Mouse (Mus musculus) MEL (cell line): ENCODE data around the gene Spaca9. TPM values are rescaled to one million over a fixed set of nuclear protein-coding genes. Genes with fewer than 3 reads are reported as not detected.

ENCODE experiments used
- DNase-seq: peaks from one replicate; pipeline ENCODE4 v3.0.0; 2011; ENCODE audit warnings: low read depth, low spot score
- H3K27ac ChIP-seq: 2 replicates; pipeline ENCODE4 v1.5.1; 2012; ENCODE audit warnings: low read depth, mild to moderate bottlenecking, control low read depth, low read length, moderate library complexity; ENCODE audit not compliant: control insufficient read depth
- H3K27me3 ChIP-seq, 2 experiments: fragments of 150-350 bp in 1 of 2; sonication (generic) in 1 of 2; 2 replicates each; pipeline ENCODE4 v1.6.1; 2012; ENCODE audit warnings: low read length in 2 of 2, mild to moderate bottlenecking in 2 of 2, improper control_type of control experiment in 1 of 2, moderate library complexity in 1 of 2; ENCODE audit not compliant: insufficient read depth in 2 of 2, control insufficient read depth in 1 of 2
- H3K36me3 ChIP-seq, 2 experiments: 2 replicates each; pipeline ENCODE4 v1.6.1; 2012 to 2014; ENCODE audit warnings: low read length in 2 of 2, improper control_type of control experiment in 1 of 2, inconsistent platforms in 1 of 2, mild to moderate bottlenecking in 1 of 2; ENCODE audit not compliant: insufficient read depth in 2 of 2, control insufficient read depth in 1 of 2
- H3K4me1 ChIP-seq, 2 experiments: fragments of 150-350 bp in 1 of 2; sonication (generic) in 1 of 2; 2 replicates each; pipeline ENCODE4 v1.6.1; 2012; ENCODE audit warnings: low read length in 2 of 2, improper control_type of control experiment in 1 of 2, mild to moderate bottlenecking in 1 of 2; ENCODE audit not compliant: insufficient read depth in 2 of 2, control insufficient read depth in 1 of 2
- H3K4me3 ChIP-seq, 2 experiments: fragments of 150-350 bp in 1 of 2; sonication (generic) in 1 of 2; 2 replicates each; pipeline ENCODE4 v1.5.1; 2012; ENCODE audit warnings: low read depth in 2 of 2, low read length in 2 of 2, mild to moderate bottlenecking in 2 of 2, moderate library complexity in 2 of 2, control low read depth in 1 of 2, improper control_type of control experiment in 1 of 2; ENCODE audit not compliant: control insufficient read depth in 1 of 2, insufficient read depth in 1 of 2
- H3K79me2 ChIP-seq: 2 replicates; pipeline ENCODE4 v1.6.1; 2012; ENCODE audit warnings: mild to moderate bottlenecking, low read length, moderate library complexity; ENCODE audit not compliant: control insufficient read depth, poor library complexity, insufficient read depth
- H3K9ac ChIP-seq: 2 replicates; pipeline ENCODE4 v1.6.1; 2012; ENCODE audit warnings: low read depth, mild to moderate bottlenecking, control low read depth, low read length, moderate library complexity; ENCODE audit not compliant: control insufficient read depth, poor library complexity, severe bottlenecking
- H3K9me3 ChIP-seq: fragments of 150-350 bp; sonication (generic); replicated peaks from 2 replicates; pipeline ENCODE4 v1.6.1; 2012; ENCODE audit warnings: mild to moderate bottlenecking, low read length, improper control_type of control experiment, moderate library complexity; ENCODE audit not compliant: insufficient read depth
- BHLHE40 ChIP-seq: IDR thresholded peaks from 2 replicates; pipeline ENCODE4 v1.6.1; 2012; ENCODE audit warnings: low read depth, mild to moderate bottlenecking, inconsistent platforms, low read length, improper control_type of control experiment, borderline replicate concordance
- CHD1 ChIP-seq: IDR thresholded peaks from 2 replicates; pipeline ENCODE4 v1.6.1; 2012; ENCODE audit warnings: low read depth, mild to moderate bottlenecking, inconsistent platforms, low read length, improper control_type of control experiment
- CHD2 ChIP-seq: IDR thresholded peaks from 2 replicates; pipeline ENCODE4 v1.6.1; 2011; ENCODE audit warnings: low read length, improper control_type of control experiment
- CTCF ChIP-seq, 3 experiments: IDR thresholded peaks in 2 of 3; conservative IDR thresholded peaks in 1 of 3; 2 replicates each; pipeline ENCODE4 v1.5.1; 2011 to 2012; ENCODE audit warnings: low read length in 3 of 3, low read depth in 2 of 3, mild to moderate bottlenecking in 2 of 3, improper control_type of control experiment in 1 of 3, inconsistent platforms in 1 of 3, mixed read lengths in 1 of 3, moderate library complexity in 1 of 3; ENCODE audit not compliant: control insufficient read depth in 1 of 3, insufficient read depth in 1 of 3, poor library complexity in 1 of 3, severe bottlenecking in 1 of 3
- EP300 ChIP-seq, 2 experiments: IDR thresholded peaks; 2 replicates each; pipeline ENCODE4 v1.6.1; 2011; ENCODE audit warnings: improper control_type of control experiment in 2 of 2, low read length in 2 of 2, low read depth in 1 of 2, mild to moderate bottlenecking in 1 of 2
- ETS1 ChIP-seq: IDR thresholded peaks from 2 replicates; pipeline ENCODE4 v1.6.1; 2012; ENCODE audit warnings: low read depth, mild to moderate bottlenecking, inconsistent platforms, low read length, improper control_type of control experiment, moderate library complexity
- GABPA ChIP-seq: IDR thresholded peaks from 2 replicates; pipeline ENCODE4 v1.6.1; 2012; ENCODE audit warnings: low read depth, mild to moderate bottlenecking, inconsistent platforms, low read length, improper control_type of control experiment, moderate library complexity
- GATA1 ChIP-seq: IDR thresholded peaks from 2 replicates; pipeline ENCODE4 v1.6.1; 2011; ENCODE audit warnings: low read depth, low read length, improper control_type of control experiment
- JUND ChIP-seq: IDR thresholded peaks from 2 replicates; pipeline ENCODE4 v1.6.1; 2011; ENCODE audit warnings: low read depth, mild to moderate bottlenecking, improper control_type of control experiment, low read length
- KAT2A ChIP-seq: conservative IDR thresholded peaks from 2 replicates; pipeline ENCODE4 v1.6.1; 2012; ENCODE audit warnings: low read depth, low read length, improper control_type of control experiment, inconsistent platforms
- MXI1 ChIP-seq: IDR thresholded peaks from 2 replicates; pipeline ENCODE4 v1.6.1; 2011; ENCODE audit warnings: mild to moderate bottlenecking, low read depth, low read length, improper control_type of control experiment
- MYB ChIP-seq: IDR thresholded peaks from 2 replicates; pipeline ENCODE4 v1.6.1; 2011; ENCODE audit warnings: mild to moderate bottlenecking, low read depth, low read length, improper control_type of control experiment
- MYC ChIP-seq: IDR thresholded peaks from 2 replicates; pipeline ENCODE4 v1.6.1; 2011; ENCODE audit warnings: low read depth, mild to moderate bottlenecking, low read length, improper control_type of control experiment, moderate library complexity
- NELFE ChIP-seq: IDR thresholded peaks from 2 replicates; pipeline ENCODE4 v1.6.1; 2011; ENCODE audit warnings: low read depth, low read length, improper control_type of control experiment
- NRF1 ChIP-seq: IDR thresholded peaks from 2 replicates; pipeline ENCODE4 v1.6.1; 2014; ENCODE audit warnings: low read depth, mild to moderate bottlenecking, inconsistent platforms, low read length, improper control_type of control experiment, moderate library complexity; ENCODE audit not compliant: poor library complexity, insufficient read depth, severe bottlenecking
- POLR2A ChIP-seq, 2 experiments: IDR thresholded peaks; 2 replicates each; pipeline ENCODE4 v1.6.1; 2011 to 2012; ENCODE audit warnings: low read length in 2 of 2, mild to moderate bottlenecking in 2 of 2, control low read depth in 1 of 2, improper control_type of control experiment in 1 of 2, low read depth in 1 of 2, moderate library complexity in 1 of 2; ENCODE audit not compliant: control insufficient read depth in 1 of 2, insufficient read depth in 1 of 2, poor library complexity in 1 of 2
- SIN3A ChIP-seq: IDR thresholded peaks from 2 replicates; pipeline ENCODE4 v1.6.1; 2012; ENCODE audit warnings: low read length, improper control_type of control experiment, inconsistent platforms
- TAL1 ChIP-seq: IDR thresholded peaks from 2 replicates; pipeline ENCODE4 v1.6.1; 2012; ENCODE audit warnings: mild to moderate bottlenecking, inconsistent platforms, low read length, moderate library complexity, mixed read lengths
- TBP ChIP-seq: IDR thresholded peaks from 2 replicates; pipeline ENCODE4 v1.8.0; 2011; ENCODE audit warnings: low read depth, low read length, improper control_type of control experiment
- TCF12 ChIP-seq: IDR thresholded peaks from 2 replicates; pipeline ENCODE4 v1.6.1; 2014; ENCODE audit warnings: low read depth, mild to moderate bottlenecking, inconsistent platforms, low read length, improper control_type of control experiment, moderate library complexity
- USF2 ChIP-seq, 2 experiments: IDR thresholded peaks; 2 replicates each; pipeline ENCODE4 v1.6.1; 2011 to 2012; ENCODE audit warnings: improper control_type of control experiment in 2 of 2, low read length in 2 of 2, borderline replicate concordance in 1 of 2, inconsistent platforms in 1 of 2, low read depth in 1 of 2, mild to moderate bottlenecking in 1 of 2; ENCODE audit not compliant: insufficient read depth in 1 of 2
- ZKSCAN1 ChIP-seq: IDR thresholded peaks from 2 replicates; pipeline ENCODE4 v1.6.1; 2012; ENCODE audit warnings: low read depth, mild to moderate bottlenecking, inconsistent platforms, low read length, improper control_type of control experiment, moderate library complexity
- ZMIZ1 ChIP-seq: IDR thresholded peaks from 2 replicates; pipeline ENCODE4 v1.6.1; 2012; ENCODE audit warnings: low read depth, mild to moderate bottlenecking, inconsistent platforms, low read length, improper control_type of control experiment, moderate library complexity
- polyA plus RNA-seq, 2 experiments: library from polyadenylated mRNA; stranded (reverse) in 1 of 2; unstranded in 1 of 2; fragments of >175 nt in 1 of 2; fragments of >200 nt in 1 of 2; gene quantifications; 2 replicates each; pipeline versions ENCODE4 v1.2.1 to v1.2.4; 2012; ENCODE audit warnings: low replicate concordance in 2 of 2, low read depth in 1 of 2; ENCODE audit not compliant: insufficient read length in 2 of 2, insufficient read depth in 1 of 2, missing spikeins in 1 of 2
- total RNA-seq: library from RNA; depleted of rRNA; stranded (reverse); fragments of 300-350 nt; gene quantifications from 2 replicates; pipeline ENCODE4 v1.2.3, GENCODE M21; 2012

The Spaca9 gene
- total and polyA plus RNA-seq, 3 experiments, result 0.92 to 5.4 TPM; not detected in 1

DNA sequence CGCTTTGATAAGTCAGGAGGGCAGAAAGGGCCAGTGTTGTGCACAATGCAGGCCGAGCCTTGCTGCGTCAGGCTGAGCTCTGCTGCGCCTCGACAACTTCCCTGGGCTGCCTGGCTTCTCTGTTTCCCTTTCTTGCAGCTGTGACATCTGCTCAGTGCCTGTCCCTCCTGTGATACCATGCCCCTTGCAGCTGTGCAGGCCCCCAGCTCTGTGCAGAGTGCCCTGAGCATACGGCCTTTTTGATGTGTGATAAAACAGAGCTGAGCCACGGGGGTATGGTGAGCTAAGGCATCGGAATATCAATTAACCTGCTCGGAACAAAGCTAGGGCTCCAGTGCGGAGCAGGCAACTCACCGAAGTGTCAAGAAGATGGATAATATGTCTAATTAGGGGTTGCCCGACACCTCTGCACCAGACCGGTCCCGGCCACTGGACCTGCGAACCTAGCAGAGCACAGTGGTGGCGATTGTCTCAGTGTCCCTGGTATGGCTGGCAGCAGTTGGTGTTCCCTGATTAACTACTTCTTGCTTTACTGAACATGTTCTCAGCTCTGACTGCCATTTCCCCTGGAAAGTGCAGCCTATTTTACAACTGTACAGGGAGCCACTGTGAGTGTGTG, 28.4 kb upstream of the Spaca9 start:
- no peak for DNase-seq
- no peaks in the 10 kb centered on the region for H3K36me3 ChIP-seq

DNA sequence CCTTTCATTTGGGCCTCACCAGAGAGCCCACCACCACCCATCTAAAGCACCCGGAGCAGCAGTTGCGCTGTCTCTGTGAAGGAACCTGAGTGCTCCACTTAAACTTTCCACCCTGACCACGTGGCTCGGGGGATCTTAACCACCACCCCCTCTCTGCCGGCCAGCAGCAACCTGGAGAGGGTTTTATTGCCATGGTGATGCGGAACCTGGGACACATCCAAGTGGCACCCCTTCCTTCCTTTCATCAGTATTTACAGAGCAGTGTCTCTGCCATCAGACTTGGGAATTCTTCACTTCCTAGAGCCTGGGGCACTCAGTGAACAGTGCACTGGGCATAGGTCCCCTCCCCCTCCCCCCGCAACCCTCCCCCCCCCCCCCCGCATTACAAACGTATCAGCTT, 24.4 kb upstream of the Spaca9 start:
- Histone ChIP-seq H3K4me1 (no peaks in the 10 kb centered on the region), H3K79me2 (no peaks in the 10 kb centered on the region), H3K27me3 (peaks cover 4 to 8% of the 10 kb centered on the region in 2 experiments; a peak in 3 of 4 replicates), H3K9me3 (no peaks in the 10 kb centered on the region), H3K4me3 (no peak overlapping the region), H3K9ac (no peak overlapping the region), H3K27ac (no peak overlapping the region), H3K36me3 (no peaks in the 10 kb centered on the region)
- TF ChIP-seq EP300 (IDR thresholded peaks at IDR 0.05; ENCODE audit: low read depth in 1 of 2, low read length in 2 of 2) (no peak), JUND (no peak), ZKSCAN1 (no peak), MYB (no peak), TAL1 (no peak), NRF1 (no peak), CHD1 (no peak), TBP (no peak), SIN3A (no peak), GATA1 (no peak), TCF12 (no peak), BHLHE40 (no peak), POLR2A (IDR thresholded peaks at IDR 0.05; ENCODE audit: control insufficient read depth in 1 of 2, insufficient read depth in 1 of 2, low read depth in 1 of 2, low read length in 2 of 2, poor library complexity in 1 of 2) (no peak), MXI1 (no peak), NELFE (no peak), ETS1 (no peak)
- DNase-seq, result no peak

More for the DNA sequence above, 28.4 kb upstream of the Spaca9 start:
- no peak overlapping the region for H3K9ac ChIP-seq
- H3K27ac ChIP-seq, result no peak overlapping the region
- H3K4me3 ChIP-seq, result no peak overlapping the region
- H3K4me1 ChIP-seq, result no peaks in the 10 kb centered on the region
- peaks cover 4 to 8% of the 10 kb centered on the region in 2 experiments; a peak in 3 of 4 replicates for H3K27me3 ChIP-seq
- TF ChIP-seq SIN3A (no peak), MYC (no peak), ZKSCAN1 (no peak), TAL1 (no peak), MYB (no peak), KAT2A (no peak), TBP (no peak), USF2 (IDR thresholded peaks at IDR 0.05; ENCODE audit: borderline replicate concordance in 1 of 2, insufficient read depth in 1 of 2, low read depth in 1 of 2, low read length in 2 of 2) (no peak), CTCF (IDR thresholded peaks at IDR 0.05 in 2 of 3, conservative IDR thresholded peaks at IDR 0.05 in 1 of 3; ENCODE audit: control insufficient read depth in 1 of 3, insufficient read depth in 1 of 3, low read depth in 2 of 3, low read length in 3 of 3, poor library complexity in 1 of 3, severe bottlenecking in 1 of 3) (no peak), ETS1 (no peak), NRF1 (no peak), ZMIZ1 (no peak), CHD2 (no peak), TCF12 (no peak), NELFE (no peak), BHLHE40 (no peak), GABPA (no peak)
- TF ChIP-seq, all 39 proteins: peak for 0
- Histone ChIP-seq H3K9me3 (no peaks in the 10 kb centered on the region), H3K79me2 (no peaks in the 10 kb centered on the region)
